Mouse (Mus musculus) right cerebral cortex, postnatal 25 days (tissue): ENCODE measurements at regions not wholly inside any gene's neighbourhood (a gene's known extent, or its start where the extent isn't known, plus 50 kb on each side); places are given as distances from the start of the nearest gene placed in this dataset.

ENCODE experiments used
- DNase-seq: peaks from one replicate; pipeline ENCODE4 v3.0.0; 2022

GRCm38 (mm10) chr15:31673038-31673437 lies 71.4 kb downstream of the Fam173b start:
- no peak for DNase-seq

- DNase-seq: peak; percentile 11
Observed at GRCm38 (mm10) chr15:31676771-31677191, 75.1 kb downstream of the Fam173b start.

- no peak for DNase-seq
Observed at GRCm38 (mm10) chr15:31693109-31693508, 91.5 kb downstream of the Fam173b start.

GRCm38 (mm10) chr15:31694877-31695671 lies 93.4 kb downstream of the Fam173b start:
- no peak for DNase-seq

GRCm38 (mm10) chr15:31703400-31703799 lies 101.7 kb downstream of the Fam173b start:
- no peak for DNase-seq

- no peak for DNase-seq
Observed at GRCm38 (mm10) chr15:31707416-31707815, 105.8 kb downstream of the Fam173b start.

GRCm38 (mm10) chr15:31721019-31721418 lies 119.4 kb downstream of the Fam173b start:
- no peak for DNase-seq

- no peak for DNase-seq
Observed at GRCm38 (mm10) chr15:31722429-31722828, 120.8 kb downstream of the Fam173b start.

- DNase-seq: no peak
Observed at GRCm38 (mm10) chr15:31724252-31724651, 122.6 kb downstream of the Fam173b start.

- no peak for DNase-seq
Observed at GRCm38 (mm10) chr15:31729133-31729532, 127.5 kb downstream of the Fam173b start.

- no peak for DNase-seq
Observed at GRCm38 (mm10) chr15:31741686-31742085, 140.0 kb downstream of the Fam173b start.

- DNase-seq: no peak
Observed at GRCm38 (mm10) chr15:31744570-31744969, 142.9 kb downstream of the Fam173b start.

- no peak for DNase-seq
Observed at GRCm38 (mm10) chr15:31752632-31753031, 151.0 kb downstream of the Fam173b start.

GRCm38 (mm10) chr15:31753578-31754281 lies 152.1 kb downstream of the Fam173b start:
- DNase-seq: no peak

GRCm38 (mm10) chr15:31768959-31769844 lies 167.6 kb downstream of the Fam173b start:
- DNase-seq: no peak

GRCm38 (mm10) chr15:31783081-31783480 lies 181.4 kb downstream of the Fam173b start:
- DNase-seq: no peak

GRCm38 (mm10) chr15:31785022-31785421 lies 183.4 kb downstream of the Fam173b start:
- no peak for DNase-seq

- DNase-seq: peak; percentile 65
Observed at GRCm38 (mm10) chr15:31798863-31799262, 197.2 kb downstream of the Fam173b start.

- no peak for DNase-seq
Observed at GRCm38 (mm10) chr15:31805522-31805921, 203.9 kb downstream of the Fam173b start.

- no peak for DNase-seq
Observed at GRCm38 (mm10) chr15:31815551-31815950, 213.9 kb downstream of the Fam173b start.

GRCm38 (mm10) chr15:31819219-31819618 lies 217.6 kb downstream of the Fam173b start:
- DNase-seq: no peak

- no peak for DNase-seq
Observed at GRCm38 (mm10) chr15:31827219-31827618, 225.6 kb downstream of the Fam173b start.

- no peak for DNase-seq
Observed at GRCm38 (mm10) chr15:31841519-31841918, 239.9 kb downstream of the Fam173b start.
